Mouse (Mus musculus) layer of hippocampus, postnatal 14 days (tissue): ENCODE results near the gene Ifi203. TPM values are rescaled to one million over a fixed set of nuclear protein-coding genes. Genes with fewer than 3 reads are reported as not detected.
A peak's percentile ranks its signal among the peaks of the same experiment; 100 is the strongest.
"Not testable (repeated sequence)": the region's sequence is repeated elsewhere in the genome, so short reads cannot be mapped to it uniquely, and the experiment has no call there.

Experiments used
- DNase-seq, 2 experiments: peaks; one replicate each; pipeline ENCODE4 v3.0.0; 2021 to 2022; ENCODE audit warnings: low spot score in 2 of 2, mixed read lengths in 1 of 2
- total RNA-seq, 2 experiments: library from RNA; stranded (reverse); gene quantifications; 2 replicates each; pipeline ENCODE4 v1.2.3; 2021

Ifi203 gene
- total RNA-seq, 2 experiments from 2014 or later = 10.2 to 11.9 TPM

GRCm38 (mm10) chr1:173905885-173906284, 36.6 kb downstream of the Ifi203 start:
- not testable (repeated sequence) for DNase-seq

DNA sequence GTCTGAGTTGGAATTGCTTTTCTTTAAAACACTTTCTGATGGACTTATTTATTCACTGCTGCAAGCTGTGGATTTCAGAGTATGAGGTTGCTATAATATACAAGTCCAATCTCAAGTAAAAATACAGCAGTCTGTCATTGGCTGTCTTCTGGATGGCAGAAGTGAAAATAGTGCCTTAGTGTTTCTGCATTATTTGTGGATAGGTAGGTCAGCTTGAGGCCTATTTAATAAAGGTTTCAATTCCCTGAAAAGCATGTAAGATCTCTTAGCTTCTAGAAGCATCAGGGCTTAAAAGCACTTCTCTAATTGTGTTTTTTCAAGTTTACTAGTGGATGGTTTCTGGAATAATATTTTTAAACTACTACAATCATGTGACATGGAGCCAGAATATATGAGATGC, 52.7 kb downstream of the Ifi203 start:
- not testable (repeated sequence) for DNase-seq

GRCm38 (mm10) chr1:173887026-173887787, 55.3 kb downstream of the Ifi203 start:
- not testable (repeated sequence) for DNase-seq

GRCm38 (mm10) chr1:173880004-173880666, 62.3 kb downstream of the Ifi203 start:
- peak; percentile 58 to 88 for DNase-seq

DNA sequence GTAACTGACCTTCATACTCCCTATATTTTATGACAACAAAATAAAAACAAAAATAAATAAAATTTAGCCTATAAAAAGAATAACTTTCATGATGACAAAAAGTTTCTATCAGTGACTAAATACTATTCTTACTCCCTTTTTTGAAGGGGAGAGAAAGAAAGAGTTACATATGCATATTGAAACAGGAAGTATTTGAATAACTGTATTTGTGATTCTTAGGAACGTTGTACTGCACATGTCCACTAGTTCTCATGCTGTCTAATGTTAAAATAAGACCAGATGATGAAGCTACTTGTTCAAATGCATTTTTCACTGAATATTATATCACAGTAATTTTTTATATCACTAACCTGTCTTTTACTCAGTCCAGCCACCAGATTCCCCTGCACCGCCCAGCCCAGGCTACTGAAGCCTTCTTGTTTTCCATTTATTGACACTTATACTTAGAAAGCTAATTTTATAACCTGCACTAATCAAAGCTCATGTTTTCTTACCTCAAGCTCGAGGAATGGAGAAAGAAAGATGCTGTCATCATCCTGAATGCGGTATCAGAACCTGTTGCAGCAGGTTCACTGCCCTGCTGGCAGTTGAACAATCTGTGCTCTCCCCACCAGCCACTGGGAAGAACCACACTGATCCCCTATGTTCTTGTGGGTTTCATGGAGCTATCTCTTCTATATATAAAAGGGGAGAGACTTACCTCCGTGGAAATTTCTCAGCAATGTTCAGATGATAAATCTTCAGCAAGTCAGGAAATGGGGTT, 63.1 kb downstream of the Ifi203 start:
- not testable (repeated sequence) for DNase-seq

GRCm38 (mm10) chr1:173878264-173878663, 64.2 kb downstream of the Ifi203 start:
- not testable (repeated sequence) for DNase-seq

DNA sequence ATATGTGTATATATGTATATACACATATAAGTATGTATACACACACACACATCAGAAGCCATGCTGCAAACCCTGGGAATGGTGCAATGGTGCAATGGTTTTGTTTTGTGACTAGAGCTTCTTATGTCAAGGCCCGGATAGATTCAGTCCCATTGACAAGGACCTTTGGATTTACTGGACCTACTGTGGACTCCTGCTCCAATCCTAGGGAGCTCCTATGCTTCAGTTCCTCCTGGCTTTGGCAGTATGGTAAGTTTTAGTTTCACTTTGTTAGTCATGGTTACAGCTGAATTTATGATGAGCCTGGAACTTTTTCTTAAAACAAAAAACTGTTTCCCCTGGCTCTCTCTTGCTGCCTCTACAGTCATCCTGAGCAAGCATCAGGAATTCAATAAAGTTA, 65.3 kb downstream of the Ifi203 start:
- not testable (repeated sequence) for DNase-seq

Other genes starting within 250 kb of the Ifi203 start
- under 1 TPM; 0.17 to 0.18 TPM for gene Ifi207, start 200.9 kb downstream of the Ifi203 start, total RNA-seq
- under 1 TPM; 0.33 to 0.85 TPM for gene Ifi204, start 175.7 kb downstream of the Ifi203 start, total RNA-seq
- gene Ifi211, start 29.6 kb downstream of the Ifi203 start, total RNA-seq = not detected
- 10 to 100 TPM; 21.9 TPM for gene Mndal, start 181 bp downstream of the Ifi203 start, total RNA-seq
- not detected for gene Ifi202b, start 40.1 kb upstream of the Ifi203 start, total RNA-seq
- gene Ifi205, start 89.1 kb upstream of the Ifi203 start, total RNA-seq = under 1 TPM; 0.35 to 0.43 TPM
- not detected for gene Olfr433, start 98.0 kb upstream of the Ifi203 start, total RNA-seq
- gene Olfr432, start 106.5 kb upstream of the Ifi203 start, total RNA-seq = not detected
- not detected for gene Olfr430, start 123.9 kb upstream of the Ifi203 start, total RNA-seq
- gene Olfr429, start 141.7 kb upstream of the Ifi203 start, total RNA-seq = not detected
- gene Olfr427, start 154.2 kb upstream of the Ifi203 start, total RNA-seq = not detected
- not detected for gene Olfr231, start 178.5 kb upstream of the Ifi203 start, total RNA-seq
- not detected for gene Olfr424, start 188.8 kb upstream of the Ifi203 start, total RNA-seq
- gene Olfr420, start 213.0 kb upstream of the Ifi203 start, total RNA-seq = not detected
- gene Spta1, start 230.1 kb upstream of the Ifi203 start, total RNA-seq = under 1 TPM; 0.14 to 0.24 TPM